ENCODE assay signal across 33 mouse cellular contexts in genomic region chr4:45833461-45833860, GRCm38 (mm10). TPM values are rescaled to one million over a fixed set of nuclear protein-coding genes. Genes with fewer than 3 reads are reported as not detected.
DNase-seq lines count a peak whose midpoint lies in the region; ATAC-seq and TF ChIP-seq lines count a peak whose summit lies in the region.
"Had no signal": no experiment of that assay in that cellular context is flagged by ENCODE, and none has a peak within 500 bp of the region (broad histone marks: within the 10 kb centered on the region; RNA-seq: fewer than 3 reads in every experiment).

No protein-coding gene starts in this region.

- in situ Hi-C loops in CH12.LX (cut with MboI; ENCODE audit: low pct_ligation_motif_present, low pct_unique_long_range_greater_than_20kb, low sequenced_read_pairs), result no loop called here

- H3K9ac ChIP-seq in CH12.LX (ENCODE audit: insufficient read depth, low read depth) (no peak overlapping the region), ES-Bruce4 (ENCODE audit: low read depth, poor library complexity, severe bottlenecking) (no peak overlapping the region)
- H3K9ac ChIP-seq: embryonic facial prominence, embryonic 13.5 days; forebrain, embryonic 12.5 days; forebrain, embryonic 15.5 days; heart, embryonic 13.5 days; hindbrain, embryonic 14.5 days had no signal

- H3K4me3 ChIP-seq in CH12.LX (replicated peaks in 1 of 3; ENCODE audit: low read depth in 2 of 3, low read length in 2 of 3, poor library complexity in 1 of 3), result no peak overlapping the region
- no peak overlapping the region for H3K4me3 ChIP-seq in ES-Bruce4 (ENCODE audit: low read depth, low read length)
- H3K4me3 ChIP-seq: embryonic facial prominence, embryonic 10.5 days; embryonic facial prominence, embryonic 13.5 days; erythroblast, embryonic 14.5 days; forebrain, embryonic 12.5 days; forebrain, embryonic 15.5 days; heart, adult 2 months; heart, embryonic 10.5 days; heart, embryonic 13.5 days had no signal

- dilution Hi-C loops in CH12.LX (cut with MboI; ENCODE audit: extremely low pct_ligation_motif_present, extremely low pct_unique_long_range_greater_than_20kb, low sequenced_read_pairs), result no loop called here

- H3K4me2 ChIP-seq in CH12.LX (ENCODE audit: insufficient read depth, low read depth, poor library complexity, severe bottlenecking), result no peak overlapping the region
- H3K4me2 ChIP-seq: embryonic facial prominence, embryonic 13.5 days; forebrain, embryonic 12.5 days; forebrain, embryonic 15.5 days; heart, embryonic 13.5 days; hindbrain, embryonic 14.5 days had no signal

- H3K27me3 ChIP-seq in CH12.LX (replicated peaks) (peaks cover 16% of the 10 kb centered on the region), ES-Bruce4 (ENCODE audit: control insufficient read depth, insufficient read depth, low read length, poor library complexity, severe bottlenecking) (no peaks in the 10 kb centered on the region)
- H3K27me3 ChIP-seq: forebrain, embryonic 15.5 days had no signal

- H3K4me1 ChIP-seq in CH12.LX (ENCODE audit: control insufficient read depth in 1 of 2, insufficient read depth in 2 of 2) (peaks cover 4 to 9% of the 10 kb centered on the region in 2 experiments; a peak in 3 of 4 replicates), ES-Bruce4 (ENCODE audit: control insufficient read depth, insufficient read depth, low read length) (no peaks in the 10 kb centered on the region)
- H3K4me1 ChIP-seq: embryonic facial prominence, embryonic 13.5 days had no signal

- no peak for TF ChIP-seq EP300 in CH12.LX (IDR thresholded peaks at IDR 0.05; ENCODE audit: low read length)
- 0 out of 2 replicates have a peak, but pooled peaks have one; percentile 48 for TF ChIP-seq EP300 in ES-Bruce4 (IDR thresholded peaks at IDR 0.05; ENCODE audit: insufficient read depth, low read depth, low read length)

- TF ChIP-seq RAD21 in CH12.LX (IDR thresholded peaks at IDR 0.05; ENCODE audit: low read depth, low read length), result no peak

- TF ChIP-seq CTCF in CH12.LX (conservative IDR thresholded peaks at IDR 0.05 in 1 of 2, IDR thresholded peaks at IDR 0.05 in 1 of 2; ENCODE audit: low read depth in 2 of 2, low read length in 2 of 2) (no peak), ES-Bruce4 (IDR thresholded peaks at IDR 0.05; ENCODE audit: low read depth, low read length) (no peak)

- TF ChIP-seq POLR2A in CH12.LX (IDR thresholded peaks at IDR 0.05; ENCODE audit: low read depth, low read length), result no peak
- TF ChIP-seq POLR2A in ES-Bruce4 (IDR thresholded peaks at IDR 0.05; ENCODE audit: insufficient read depth, low read length), result no peak

- H3K36me3 ChIP-seq in CH12.LX (replicated peaks in 1 of 2; ENCODE audit: control insufficient read depth in 1 of 2, insufficient read depth in 1 of 2, low read length in 1 of 2) (no peaks in the 10 kb centered on the region), ES-Bruce4 (ENCODE audit: control insufficient read depth, insufficient read depth, low read length, poor library complexity, severe bottlenecking) (no peaks in the 10 kb centered on the region)
- H3K36me3 ChIP-seq: embryonic facial prominence, embryonic 10.5 days; embryonic facial prominence, embryonic 13.5 days; forebrain, embryonic 12.5 days; forebrain, embryonic 15.5 days; heart, embryonic 10.5 days; heart, embryonic 13.5 days had no signal

- peak; percentile 24 for DNase-seq in CH12.LX (ENCODE audit: extremely low read depth)
- DNase-seq in ZHBTc4 (ENCODE audit: low read depth, low spot score), result peak; percentile 87
- DNase-seq in embryo, embryonic 10.5 days (ENCODE audit: low spot score), result no peak
- no peak for DNase-seq in heart, adult 18-20 months
- DNase-seq: adrenal gland, postnatal 14 days; cerebellum, adult 11 months; cerebellum, adult 2 months; cerebellum, adult 9-11 months; cerebellum, postnatal 25 days; embryo, embryonic 11 days; gastrocnemius, postnatal 25 days; heart, adult 2 months; heart, postnatal 14 days had no signal

- no peak overlapping the region for H3K27ac ChIP-seq in CH12.LX (ENCODE audit: insufficient read depth, low read depth)
- H3K27ac ChIP-seq in ES-Bruce4 (ENCODE audit: insufficient read depth, low read length), result no peak overlapping the region
- H3K27ac ChIP-seq: embryonic facial prominence, embryonic 10.5 days; embryonic facial prominence, embryonic 13.5 days; forebrain, embryonic 12.5 days; forebrain, embryonic 15.5 days; heart, adult 2 months; heart, embryonic 10.5 days; heart, embryonic 13.5 days; hindbrain, embryonic 14.5 days; hindbrain, postnatal 0 days had no signal

- no peak for ATAC-seq in activated CD4-positive, CD25-positive, alpha-beta regulatory T cell, adult 4 months
- ATAC-seq: CD4-positive, CD25-positive, alpha-beta regulatory T cell, adult 4 months; forebrain, embryonic 15.5 days; hindbrain, postnatal 0 days; inflammation-experienced regulatory T-cells, adult 6 months; intestine, embryonic 16.5 days had no signal

- no peaks in the 10 kb centered on the region for H3K79me2 ChIP-seq in CH12.LX (replicated peaks; ENCODE audit: control insufficient read depth, extremely low read depth, insufficient read depth, poor library complexity, severe bottlenecking)

- H3K9me3 ChIP-seq in CH12.LX (replicated peaks; ENCODE audit: low read length), result peaks cover 2% of the 10 kb centered on the region
- H3K9me3 ChIP-seq in ES-Bruce4 (replicated peaks; ENCODE audit: control insufficient read depth, insufficient read depth, low read length, poor library complexity, severe bottlenecking), result peaks cover 6% of the 10 kb centered on the region
- H3K9me3 ChIP-seq: embryonic facial prominence, embryonic 10.5 days; embryonic facial prominence, embryonic 13.5 days; forebrain, embryonic 12.5 days; forebrain, embryonic 15.5 days; heart, embryonic 10.5 days; heart, embryonic 13.5 days had no signal

TF ChIP-seq in CH12.LX, 34 proteins besides CTCF, POLR2A, EP300 and RAD21:
- no peak for TF ChIP-seq MXI1 (IDR thresholded peaks at IDR 0.05; ENCODE audit: low read depth, low read length)
- TF ChIP-seq UBTF (IDR thresholded peaks at IDR 0.05; ENCODE audit: low read depth, low read length), result no peak
- TF ChIP-seq POLR2AphosphoS2 (IDR thresholded peaks at IDR 0.05; ENCODE audit: low read depth, low read length), result no peak
- no peak for TF ChIP-seq JUND (conservative IDR thresholded peaks at IDR 0.05; ENCODE audit: low read depth, low read length)
- no peak for TF ChIP-seq GABPA (IDR thresholded peaks at IDR 0.05; ENCODE audit: insufficient replicate concordance, low read depth, low read length)
- no peak for TF ChIP-seq KAT2A (IDR thresholded peaks at IDR 0.05; ENCODE audit: insufficient replicate concordance, low read length)
- no peak for TF ChIP-seq USF1 (IDR thresholded peaks at IDR 0.05; ENCODE audit: low read depth, low read length)
- TF ChIP-seq MAZ (IDR thresholded peaks at IDR 0.05; ENCODE audit: low read depth, low read length), result no peak
- TF ChIP-seq CHD2 (IDR thresholded peaks at IDR 0.05; ENCODE audit: low read length), result no peak
- TF ChIP-seq RCOR1 (conservative IDR thresholded peaks at IDR 0.05; ENCODE audit: low read depth, low read length), result no peak
- TF ChIP-seq HCFC1 (IDR thresholded peaks at IDR 0.05; ENCODE audit: low read depth, low read length), result no peak
- TF ChIP-seq TCF12 (IDR thresholded peaks at IDR 0.05; ENCODE audit: low read depth, low read length), result no peak
- TF ChIP-seq NELFE (IDR thresholded peaks at IDR 0.05; ENCODE audit: low read depth, low read length), result no peak
- TF ChIP-seq JUN (IDR thresholded peaks at IDR 0.05; ENCODE audit: insufficient read depth, low read depth, low read length), result no peak
- no peak for TF ChIP-seq NRF1 (IDR thresholded peaks at IDR 0.05; ENCODE audit: low read depth, low read length)
- TF ChIP-seq TBP (conservative IDR thresholded peaks at IDR 0.05; ENCODE audit: low read depth, low read length), result no peak
- no peak for TF ChIP-seq MEF2A (IDR thresholded peaks at IDR 0.05; ENCODE audit: borderline replicate concordance, low read depth, low read length)
- no peak for TF ChIP-seq CHD1 (IDR thresholded peaks at IDR 0.05; ENCODE audit: low read depth, low read length)

RNA-seq across cellular contexts. Expression of gene Igfbpl1, which starts 6.7 kb away (rescaled TPM):
- total RNA-seq in CH12.LX (2012; rRNA removed) (not detected in 2 replicates), CH12.LX (2014; rRNA removed) (not detected in 2 replicates)
- polyA plus RNA-seq in CH12.LX (2012; ENCODE audit: insufficient read length, low read depth) (not detected in 2 replicates), ES-Bruce4 (2011; ENCODE audit: insufficient read depth, insufficient read length, low read depth, missing spikeins) (2.3 and 4.1 TPM in 2 replicates)
- total RNA-seq in heart, adult 18-20 months (2021), result under 1 TPM; 0.23 to 0.30 TPM
- not detected for polyA plus RNA-seq in activated CD4-positive, CD25-positive, alpha-beta regulatory T cell, adult 4 months (2017; shearing (Covaris generic))
- total RNA-seq: adrenal gland, adult 2 months; adrenal gland, postnatal 14 days; common myeloid progenitor, adult 5-6 weeks; gastrocnemius, adult 8-10 months; gastrocnemius, postnatal 25 days; hematopoietic stem cell, adult 5-6 weeks; MEL had no signal
- polyA plus RNA-seq: adrenal gland, adult 2 months; C2C12; CD4-positive, CD25-positive, alpha-beta regulatory T cell, adult 4 months; erythroblast, embryonic 14.5 days; inflammation-experienced regulatory T-cells, adult 6 months had no signal

RNA-seq across cellular contexts. Expression of gene Stra6l, which starts 15.0 kb away (rescaled TPM):
- total RNA-seq in CH12.LX (2012; rRNA removed) (not detected in 2 replicates), CH12.LX (2014; rRNA removed) (0.08 TPM in 1 of 2 replicates, not detected in the other)
- polyA plus RNA-seq in CH12.LX (2012; ENCODE audit: insufficient read length, low read depth) (0.13 TPM in 1 of 2 replicates, not detected in the other), ES-Bruce4 (2011; ENCODE audit: insufficient read depth, insufficient read length, low read depth, missing spikeins) (0.84 and 1.0 TPM in 2 replicates)
- total RNA-seq in heart, adult 18-20 months (2021), result not detected
- polyA plus RNA-seq in activated CD4-positive, CD25-positive, alpha-beta regulatory T cell, adult 4 months (2017; shearing (Covaris generic)), result under 1 TPM in 1 of 2 experiments, not detected in 1; 0.15 TPM
- total RNA-seq: common myeloid progenitor, adult 5-6 weeks; gastrocnemius, adult 8-10 months; gastrocnemius, postnatal 25 days; heart, adult 2 months; heart, postnatal 14 days; hematopoietic stem cell, adult 5-6 weeks; MEL had no signal
- polyA plus RNA-seq: C2C12; embryonic facial prominence, embryonic 13.5 days; erythroblast, embryonic 14.5 days had no signal

RNA-seq across cellular contexts. Expression of gene Aldh1b1, which starts 34.6 kb away (rescaled TPM):
- 4.6 and 4.9 TPM in 2 replicates for total RNA-seq in CH12.LX (2012; rRNA removed)
- total RNA-seq in CH12.LX (2014; rRNA removed), result 6.7 and 8.3 TPM in 2 replicates
- 6.4 and 7.1 TPM in 2 replicates for polyA plus RNA-seq in CH12.LX (2012; ENCODE audit: insufficient read length, low read depth)
- polyA plus RNA-seq in ES-Bruce4 (2011; ENCODE audit: insufficient read depth, insufficient read length, low read depth, missing spikeins), result 9.3 and 15.9 TPM in 2 replicates
- total RNA-seq in heart, adult 18-20 months (2021), result 10 to 100 TPM; 12.6 to 14.6 TPM
- 10 to 100 TPM in 1 of 2 experiments, 1 to 10 TPM in 1; 3.0 to 10.2 TPM for polyA plus RNA-seq in activated CD4-positive, CD25-positive, alpha-beta regulatory T cell, adult 4 months (2017; shearing (Covaris generic))
- polyA plus RNA-seq: C2C12 had no signal

RNA-seq across cellular contexts. Expression of gene Ccdc180, which starts 56.6 kb away (rescaled TPM):
- total RNA-seq in CH12.LX (2012; rRNA removed) (not detected in 2 replicates), CH12.LX (2014; rRNA removed) (not detected in 2 replicates)
- polyA plus RNA-seq in CH12.LX (2012; ENCODE audit: insufficient read length, low read depth) (0.14 and 0.20 TPM in 2 replicates), ES-Bruce4 (2011; ENCODE audit: insufficient read depth, insufficient read length, low read depth, missing spikeins) (0.21 TPM in 1 of 2 replicates, not detected in the other)
- under 1 TPM in 1 of 2 experiments, not detected in 1; 0.18 TPM for total RNA-seq in heart, adult 18-20 months (2021)
- under 1 TPM; 0.12 to 0.29 TPM for polyA plus RNA-seq in activated CD4-positive, CD25-positive, alpha-beta regulatory T cell, adult 4 months (2017; shearing (Covaris generic))
- total RNA-seq: gastrocnemius, adult 8-10 months; gastrocnemius, postnatal 25 days; heart, adult 2 months; hematopoietic stem cell, adult 5-6 weeks had no signal
- polyA plus RNA-seq: adrenal gland, adult 2 months; embryonic facial prominence, embryonic 13.5 days; erythroblast, embryonic 14.5 days had no signal

Comparison
In these comparisons a context has a peak if more than half of its experiments do, and no peak if none do; other contexts are left out.
1. DNase-seq: peak in CH12.LX (single experiment) and ZHBTc4 (single experiment); none in embryo, embryonic 10.5 days (single experiment) and heart, adult 18-20 months (0 of 2).